In the genomic region with DNA sequence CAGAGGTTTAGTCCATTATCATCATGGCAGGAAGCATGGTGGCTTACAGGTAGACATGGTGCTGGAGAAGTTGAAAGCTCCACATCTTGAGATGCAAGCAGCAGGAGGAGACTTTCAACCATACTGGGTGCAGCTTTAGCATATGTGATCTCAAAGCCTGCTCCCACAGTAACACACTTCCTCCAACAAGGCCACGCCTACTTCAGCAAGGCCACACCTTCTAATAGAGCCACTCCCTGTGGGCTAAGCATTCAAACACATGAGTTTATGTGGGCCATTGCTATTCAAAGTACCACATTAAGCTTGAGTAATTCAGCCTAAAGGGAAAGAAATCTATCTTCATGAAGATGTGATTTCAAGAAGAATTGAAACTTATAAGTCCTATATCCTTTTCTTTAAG, we compare ENCODE assay signal across 33 mouse cellular contexts. TPM values are rescaled to one million over a fixed set of nuclear protein-coding genes. Genes with fewer than 3 reads are reported as not detected.
A peak's percentile ranks its signal among the peaks of the same experiment; 100 is the strongest.
DNase-seq lines count a peak whose midpoint lies in the region; ATAC-seq and TF ChIP-seq lines count a peak whose summit lies in the region.
"Had no signal": no experiment of that assay in that cellular context is flagged by ENCODE, and none has a peak within 500 bp of the region (broad histone marks: within the 10 kb centered on the region; RNA-seq: fewer than 3 reads in every experiment).

No protein-coding gene starts in this region.

- H3K4me2 ChIP-seq in liver, embryonic 12.5 days, result no peak overlapping the region
- no peak overlapping the region for H3K4me2 ChIP-seq in forebrain, embryonic 12.5 days
- H3K4me2 ChIP-seq: embryonic facial prominence, embryonic 13.5 days; heart, embryonic 11.5 days; hindbrain, embryonic 12.5 days; hindbrain, embryonic 15.5 days had no signal

- intact Hi-C loops in gastrocnemius, adult 2 months (cut with DNase I), result no loop called here

- 0 out of 2 replicates have a peak, but pooled peaks cover 3% of the 10 kb centered on the region for H3K4me1 ChIP-seq in liver, embryonic 12.5 days
- H3K4me1 ChIP-seq in forebrain, embryonic 12.5 days, result no peaks in the 10 kb centered on the region
- H3K4me1 ChIP-seq: embryonic facial prominence, embryonic 10.5 days; embryonic facial prominence, embryonic 13.5 days; forebrain, embryonic 10.5 days; hindbrain, embryonic 12.5 days; hindbrain, embryonic 15.5 days had no signal

- DNase-seq in ES-CJ7 (ENCODE audit: low read depth, low spot score) (peak; percentile 23), ZHBTc4 (ENCODE audit: low read depth, low spot score) (peak; percentile 12)
- no peak for DNase-seq in gastrocnemius, adult 2 months
- DNase-seq in gastrocnemius, postnatal 4 days (ENCODE audit: low spot score in 2 of 2), result no peak
- DNase-seq: adrenal gland, adult 8-10 months; adrenal gland, postnatal 25 days; cerebellum, adult 11-12 months; cerebellum, adult 8-10 months; cerebellum, postnatal 10 days; cerebellum, postnatal 36 days; embryo, embryonic 11 days; forebrain, postnatal 0 days; gastrocnemius, postnatal 25 days; heart, adult 2 months had no signal

- no peak overlapping the region for H3K4me3 ChIP-seq in liver, embryonic 12.5 days
- H3K4me3 ChIP-seq in gastrocnemius, adult 2 months, result no peak overlapping the region
- no peak overlapping the region for H3K4me3 ChIP-seq in forebrain, embryonic 12.5 days (replicated peaks)
- H3K4me3 ChIP-seq: embryonic facial prominence, embryonic 10.5 days; embryonic facial prominence, embryonic 13.5 days; erythroblast, embryonic 14.5 days; forebrain, embryonic 10.5 days; heart, adult 2 months; hindbrain, embryonic 12.5 days; hindbrain, embryonic 15.5 days had no signal

- H3K36me3 ChIP-seq in liver, embryonic 12.5 days, result peaks cover 12% of the 10 kb centered on the region
- H3K36me3 ChIP-seq in forebrain, embryonic 12.5 days (replicated peaks), result peaks cover 26% of the 10 kb centered on the region

- no peaks in the 10 kb centered on the region for H3K9me3 ChIP-seq in liver, embryonic 12.5 days (replicated peaks)
- no peaks in the 10 kb centered on the region for H3K9me3 ChIP-seq in forebrain, embryonic 12.5 days
- H3K9me3 ChIP-seq: embryonic facial prominence, embryonic 10.5 days; embryonic facial prominence, embryonic 13.5 days; forebrain, embryonic 10.5 days; G1E; hindbrain, embryonic 12.5 days; hindbrain, embryonic 15.5 days had no signal

- 0 out of 2 replicates have a peak, but pooled peaks have one; percentile 63 for ATAC-seq in liver, embryonic 12.5 days
- ATAC-seq in forebrain, embryonic 12.5 days (ENCODE audit: low FRiP score), result no peak
- ATAC-seq: activated CD4-positive, CD25-positive, alpha-beta regulatory T cell, adult 4 months; CD4-positive, CD25-positive, alpha-beta regulatory T cell, adult 4 months; forebrain, embryonic 14.5 days; forebrain, postnatal 0 days; Patski had no signal

- H3K27ac ChIP-seq in liver, embryonic 12.5 days, result no peak overlapping the region
- H3K27ac ChIP-seq in gastrocnemius, adult 2 months, result no peak overlapping the region
- no peak overlapping the region for H3K27ac ChIP-seq in forebrain, embryonic 12.5 days
- H3K27ac ChIP-seq: embryonic facial prominence, embryonic 10.5 days; embryonic facial prominence, embryonic 13.5 days; forebrain, embryonic 10.5 days; heart, adult 2 months; hindbrain, embryonic 12.5 days; hindbrain, embryonic 15.5 days had no signal

- TF ChIP-seq CTCF in gastrocnemius, adult 2 months (IDR thresholded peaks at IDR 0.05), result no peak

- WGBS in liver, embryonic 12.5 days (ENCODE audit: insufficient replicate concordance), result 50% methylated on average over 1 of the region's 1 CpGs
- 96% methylated on average over 1 of the region's 1 CpGs for WGBS in forebrain, embryonic 12.5 days

- H3K27me3 ChIP-seq in liver, embryonic 12.5 days (replicated peaks), result no peaks in the 10 kb centered on the region
- H3K27me3 ChIP-seq in forebrain, embryonic 12.5 days, result no peaks in the 10 kb centered on the region
- H3K27me3 ChIP-seq: embryonic facial prominence, embryonic 13.5 days; hindbrain, embryonic 12.5 days; hindbrain, embryonic 15.5 days; Patski had no signal

- H3K9ac ChIP-seq in liver, embryonic 12.5 days, result no peak overlapping the region
- no peak overlapping the region for H3K9ac ChIP-seq in forebrain, embryonic 12.5 days
- H3K9ac ChIP-seq: embryonic facial prominence, embryonic 13.5 days; forebrain, postnatal 0 days; hindbrain, embryonic 12.5 days; hindbrain, embryonic 15.5 days had no signal

RNA-seq across cellular contexts. Expression of a gene that starts 21.7 kb away (rescaled TPM):
- polyA plus RNA-seq in liver, embryonic 12.5 days (2016; fragmentation: Nextera tagmentation; extraction: Ambion mirVana), result 31.4 and 32.1 TPM in 2 replicates
- 10 to 100 TPM; 23.7 to 24.2 TPM for total RNA-seq in gastrocnemius, adult 2 months (2021)
- polyA plus RNA-seq in forebrain, embryonic 12.5 days (2016; fragmentation: Nextera tagmentation; extraction: Ambion mirVana), result 14.3 and 18.6 TPM in 2 replicates
- 10 to 100 TPM; 18.2 to 22.6 TPM for total RNA-seq in gastrocnemius, postnatal 4 days (2021)

RNA-seq across cellular contexts. Expression of a gene that starts 33.1 kb away (rescaled TPM):
- polyA plus RNA-seq in liver, embryonic 12.5 days (2016; fragmentation: Nextera tagmentation; extraction: Ambion mirVana), result 36.2 and 37.0 TPM in 2 replicates
- 10 to 100 TPM; 21.5 to 32.1 TPM for total RNA-seq in gastrocnemius, adult 2 months (2021)
- 54.2 and 56.1 TPM in 2 replicates for polyA plus RNA-seq in forebrain, embryonic 12.5 days (2016; fragmentation: Nextera tagmentation; extraction: Ambion mirVana)
- 10 to 100 TPM; 23.8 to 30.8 TPM for total RNA-seq in gastrocnemius, postnatal 4 days (2021)

RNA-seq across cellular contexts. Expression of a gene that starts 54.6 kb away (rescaled TPM):
- polyA plus RNA-seq in liver, embryonic 12.5 days (2016; fragmentation: Nextera tagmentation; extraction: Ambion mirVana), result 0.21 and 0.23 TPM in 2 replicates
- not detected for total RNA-seq in gastrocnemius, adult 2 months (2021)
- polyA plus RNA-seq in forebrain, embryonic 12.5 days (2016; fragmentation: Nextera tagmentation; extraction: Ambion mirVana), result 0.26 and 0.42 TPM in 2 replicates
- total RNA-seq in gastrocnemius, postnatal 4 days (2021), result under 1 TPM; 0.17 to 0.26 TPM
- total RNA-seq: forebrain, postnatal 0 days; gastrocnemius, adult 8-10 months; gastrocnemius, postnatal 25 days; granulocyte monocyte progenitor cell, adult 5-6 weeks; heart, adult 2 months; heart, postnatal 25 days; hematopoietic stem cell, adult 5-6 weeks had no signal
- polyA plus RNA-seq: C2C12; erythroblast, embryonic 14.5 days; heart, adult 2 months; hindbrain, embryonic 12.5 days had no signal

RNA-seq across cellular contexts. Expression of a gene that starts 54.8 kb away (rescaled TPM):
- 1,007 and 1,054 TPM in 2 replicates for polyA plus RNA-seq in liver, embryonic 12.5 days (2016; fragmentation: Nextera tagmentation; extraction: Ambion mirVana)
- 100 to 1,000 TPM; 336 to 416 TPM for total RNA-seq in gastrocnemius, adult 2 months (2021)
- polyA plus RNA-seq in forebrain, embryonic 12.5 days (2016; fragmentation: Nextera tagmentation; extraction: Ambion mirVana), result 790 and 842 TPM in 2 replicates
- total RNA-seq in gastrocnemius, postnatal 4 days (2021), result 1,000 to 10,000 TPM; 1,011 to 1,106 TPM

Comparison
In these comparisons a context has a peak if more than half of its experiments do, and no peak if none do; other contexts are left out.
1. DNase-seq: peak in ES-CJ7 (single experiment) and ZHBTc4 (single experiment); none in gastrocnemius, adult 2 months (single experiment) and gastrocnemius, postnatal 4 days (0 of 2).